Mouse (Mus musculus): ENCODE data around the gene Rapgef1.
A peak's percentile ranks its signal among the peaks of the same experiment; 100 is the strongest.

Gene Rapgef1

GRCm38 (mm10) chr2:29647162-29647561 is 27.6 kb downstream of the Rapgef1 start:
- no peak for DNase-seq

GRCm38 (mm10) chr2:29647808-29648207 is 28.3 kb downstream of the Rapgef1 start:
- DNase-seq: peak; percentile 30

- no peak for DNase-seq
Observed at GRCm38 (mm10) chr2:29648956-29649794, 29.7 kb downstream of the Rapgef1 start.

GRCm38 (mm10) chr2:29649795-29650457 is 30.4 kb downstream of the Rapgef1 start:
- DNase-seq: no peak

DNA sequence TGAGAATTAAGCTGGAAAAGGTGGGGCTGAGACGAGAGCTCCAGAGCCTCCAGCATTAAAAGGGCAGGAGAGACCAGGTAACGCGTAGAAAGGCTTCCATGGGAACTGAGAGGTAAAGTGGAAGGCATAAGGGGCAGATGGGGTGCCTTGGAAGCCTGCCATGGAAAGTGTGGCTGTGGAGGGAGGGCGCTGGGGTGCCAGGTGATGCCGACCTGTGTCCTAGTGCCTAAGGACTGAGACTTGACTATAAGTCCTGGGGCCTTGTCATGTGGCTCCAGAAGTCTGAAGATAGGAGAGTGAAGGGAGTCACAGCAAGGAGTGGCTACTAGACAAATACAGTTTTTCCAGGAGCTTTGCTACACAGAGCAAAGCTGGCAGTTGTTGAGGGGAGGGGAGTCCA is 32.4 kb downstream of the Rapgef1 start:
- DNase-seq: no peak

GRCm38 (mm10) chr2:29655433-29655832 is 35.9 kb downstream of the Rapgef1 start:
- DNase-seq: no peak

DNA sequence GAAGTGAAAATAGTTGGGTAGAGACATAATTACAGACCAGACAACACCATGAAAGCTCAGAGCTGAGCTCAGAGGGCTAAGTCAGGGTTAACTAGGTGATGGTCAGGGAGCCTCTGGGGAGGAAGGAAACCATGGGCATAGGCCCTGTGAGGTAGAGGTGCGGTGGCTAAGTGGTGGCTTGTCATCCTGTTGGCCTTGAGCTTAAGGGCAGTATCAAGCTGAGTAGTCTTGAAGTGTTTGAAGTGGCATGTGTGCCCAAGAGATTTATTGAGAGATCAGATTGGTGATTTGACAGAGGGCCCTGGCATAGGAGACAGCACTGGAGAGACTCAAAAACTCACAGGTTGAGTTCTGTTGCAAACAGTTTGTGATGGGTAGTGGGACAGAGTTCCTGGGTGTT is 36.6 kb downstream of the Rapgef1 start:
- DNase-seq: no peak

- no peak for DNase-seq
Observed at GRCm38 (mm10) chr2:29657089-29657488, 37.6 kb downstream of the Rapgef1 start.

- DNase-seq: no peak
Observed at GRCm38 (mm10) chr2:29661751-29662191, 42.3 kb downstream of the Rapgef1 start.

- no peak for DNase-seq
Observed at GRCm38 (mm10) chr2:29663260-29663877, 43.8 kb downstream of the Rapgef1 start.

DNA sequence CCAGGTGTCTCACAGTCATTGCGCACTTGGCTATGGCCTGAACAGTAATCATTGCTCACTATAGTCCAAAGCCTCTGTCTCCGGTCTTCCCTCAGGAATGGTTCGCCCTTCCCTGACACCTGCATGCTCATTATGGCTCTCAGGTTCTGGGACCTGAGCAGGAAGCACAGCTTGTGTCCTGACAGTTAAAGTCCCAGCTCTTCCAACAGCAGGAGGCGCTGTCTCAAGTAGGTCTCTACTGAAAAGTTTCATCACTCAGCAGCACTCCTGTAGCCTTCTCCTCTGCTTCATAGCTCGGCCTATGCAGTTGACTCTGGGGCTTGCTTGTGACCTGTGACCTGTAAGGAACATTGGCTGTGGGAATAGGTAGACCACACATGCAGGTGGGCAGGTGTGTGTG is 45.9 kb downstream of the Rapgef1 start:
- no peak for DNase-seq

- no peak for DNase-seq
Observed at GRCm38 (mm10) chr2:29666589-29666988, 47.1 kb downstream of the Rapgef1 start.

GRCm38 (mm10) chr2:29667109-29667508 is 47.6 kb downstream of the Rapgef1 start:
- DNase-seq: no peak

GRCm38 (mm10) chr2:29668011-29668691 is 48.6 kb downstream of the Rapgef1 start:
- no peak for DNase-seq

DNA sequence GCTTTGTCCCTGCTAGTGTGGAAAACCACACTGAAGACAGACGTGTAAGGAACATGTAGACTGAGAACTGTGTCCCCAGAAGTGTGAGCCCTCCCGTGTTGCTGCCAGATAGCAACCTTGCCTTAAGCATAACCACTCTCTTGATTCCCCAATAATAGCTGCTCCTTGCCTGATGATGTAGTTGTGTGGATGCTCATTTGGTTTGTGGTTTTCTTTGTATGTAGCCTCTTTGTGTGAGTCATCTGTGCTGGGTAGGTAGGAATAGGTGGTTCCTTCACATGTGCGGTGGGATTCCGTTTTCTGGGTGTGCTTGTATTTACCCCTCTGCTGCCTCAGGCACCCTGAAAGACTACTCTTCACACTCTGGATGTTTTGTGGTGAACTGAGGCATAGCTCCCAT is 49.4 kb downstream of the Rapgef1 start:
- no peak for DNase-seq

DNA sequence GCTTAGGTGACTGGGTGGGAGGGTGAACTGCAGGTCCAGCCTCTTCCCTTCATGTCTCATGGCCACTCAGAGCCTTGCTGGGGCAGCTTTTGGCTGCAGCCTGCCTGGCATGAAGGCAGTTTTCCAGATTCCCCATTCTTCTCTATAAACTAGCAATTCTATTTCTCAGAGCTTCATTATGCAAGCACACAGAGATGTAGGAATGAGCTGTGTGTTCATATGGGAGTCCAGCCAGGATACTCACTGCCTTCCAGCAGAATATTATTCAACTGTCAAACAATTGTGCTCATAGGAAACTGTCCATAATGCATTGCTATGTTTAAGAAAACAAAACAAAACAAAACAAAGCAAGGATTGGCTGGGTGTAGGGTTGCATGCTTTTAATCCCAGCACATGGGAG is 50.2 kb downstream of the Rapgef1 start:
- no peak for DNase-seq

DNA sequence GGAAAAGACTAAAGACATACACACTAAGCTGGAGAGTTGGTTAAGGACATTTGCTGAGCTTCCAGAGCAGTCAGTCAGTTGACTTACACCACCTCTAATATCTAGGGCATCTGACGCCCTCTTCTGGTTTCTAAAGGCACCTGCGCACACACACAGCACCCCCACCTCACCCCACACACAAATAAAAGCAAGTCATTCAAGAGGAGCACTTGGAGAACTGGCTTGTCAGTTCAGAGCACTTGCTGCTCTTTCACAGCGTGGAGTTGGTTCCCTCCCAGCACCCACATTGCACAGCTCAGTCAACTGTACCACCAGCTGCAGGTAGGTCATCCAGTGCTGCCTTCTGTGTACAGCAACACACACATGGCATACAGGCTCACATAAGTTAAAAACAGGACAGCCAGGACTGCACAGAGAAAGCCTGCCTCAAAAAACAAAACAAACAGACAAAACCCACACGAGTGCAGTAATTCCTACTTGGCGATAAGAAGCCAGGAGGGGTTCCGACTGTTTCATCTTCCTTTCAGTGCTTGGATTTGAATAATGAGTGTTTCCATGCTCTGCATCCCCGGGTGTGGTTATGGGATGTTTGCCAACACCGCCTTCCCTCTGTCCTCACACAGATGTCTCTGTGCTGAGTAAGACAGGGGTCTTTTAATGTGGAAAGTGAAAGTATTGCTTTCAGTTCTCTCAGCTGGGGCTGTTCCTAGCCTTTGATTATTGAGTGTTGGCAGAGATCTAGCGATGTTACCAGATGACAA is 50.9 kb downstream of the Rapgef1 start:
- peak; percentile 59 for DNase-seq

DNA sequence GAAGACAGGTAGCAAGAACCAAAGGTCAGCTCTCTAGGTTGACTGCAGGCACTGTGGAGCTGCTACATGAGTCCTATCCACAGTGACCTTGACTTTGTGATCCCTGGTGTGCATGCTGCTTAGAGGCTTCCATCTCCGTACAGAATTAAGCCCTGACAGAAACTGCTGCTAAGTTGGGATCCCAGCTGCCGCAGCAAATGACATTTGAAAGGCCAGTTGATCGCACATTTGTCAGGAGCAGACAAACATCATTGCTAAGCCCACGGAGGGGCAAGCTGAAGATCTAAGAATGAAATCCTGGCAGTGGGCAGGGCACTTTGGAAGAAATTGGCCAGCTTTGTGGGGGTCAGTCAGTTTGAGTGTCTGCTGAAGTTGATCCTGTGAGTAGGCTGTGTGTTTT is 51.9 kb downstream of the Rapgef1 start:
- DNase-seq: no peak

DNA sequence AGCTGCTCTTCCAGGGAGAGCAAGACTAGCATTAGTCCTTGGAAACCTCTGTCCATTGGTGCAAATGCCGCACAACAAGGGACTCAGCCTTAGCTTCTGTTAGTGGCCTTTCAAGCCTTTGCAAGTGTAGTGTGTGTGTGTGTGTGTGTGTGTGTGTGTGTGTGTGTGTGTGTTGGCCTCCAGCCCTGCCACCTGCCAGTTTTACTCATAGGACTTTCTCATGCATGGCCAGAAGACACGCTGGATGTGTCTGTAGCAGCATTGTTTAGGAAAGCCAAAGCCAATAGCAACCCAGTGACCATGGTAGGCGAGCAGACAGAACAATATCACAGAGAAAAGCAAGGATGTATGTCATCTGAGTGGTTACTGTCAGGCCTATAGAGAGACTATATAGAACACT is 52.3 kb downstream of the Rapgef1 start:
- no peak for DNase-seq

DNA sequence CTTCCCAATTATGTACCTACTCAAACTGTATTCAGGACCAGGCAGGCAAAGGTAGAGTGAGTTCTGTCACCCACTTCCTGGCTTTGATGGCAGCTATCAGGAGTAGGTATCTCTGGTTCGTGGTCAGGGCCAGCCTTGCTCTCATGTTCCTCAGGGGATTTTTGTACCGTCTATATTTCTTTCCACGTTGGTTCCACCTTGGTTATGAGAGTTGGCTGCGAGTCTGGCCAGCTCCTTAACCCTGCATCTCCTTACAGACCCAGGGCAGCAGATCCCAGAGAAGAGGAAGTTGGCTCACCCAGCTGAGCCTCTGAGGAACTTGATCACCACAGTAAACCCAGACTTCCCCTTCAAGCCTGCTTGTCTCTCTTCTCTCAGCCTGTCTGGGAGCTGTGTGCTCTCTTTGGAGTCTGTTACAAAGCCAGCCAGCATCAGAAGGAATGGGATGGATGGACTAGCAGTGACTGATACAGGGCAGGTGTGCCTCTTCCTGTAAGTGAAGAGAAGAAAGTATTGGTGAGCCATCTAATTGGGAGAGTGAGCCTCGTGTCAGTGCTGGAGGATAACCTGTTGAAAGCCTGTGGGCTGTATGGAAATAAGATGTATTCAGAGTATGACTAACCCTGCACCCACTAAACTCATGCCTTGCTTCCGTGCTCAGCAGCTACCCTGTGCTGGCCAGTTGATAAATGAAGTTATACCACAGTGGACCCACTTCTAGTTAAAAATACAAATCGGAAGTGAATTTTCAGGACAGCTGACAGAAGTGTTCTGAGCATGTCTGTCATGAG is 53.4 kb downstream of the Rapgef1 start:
- no peak for DNase-seq

DNA sequence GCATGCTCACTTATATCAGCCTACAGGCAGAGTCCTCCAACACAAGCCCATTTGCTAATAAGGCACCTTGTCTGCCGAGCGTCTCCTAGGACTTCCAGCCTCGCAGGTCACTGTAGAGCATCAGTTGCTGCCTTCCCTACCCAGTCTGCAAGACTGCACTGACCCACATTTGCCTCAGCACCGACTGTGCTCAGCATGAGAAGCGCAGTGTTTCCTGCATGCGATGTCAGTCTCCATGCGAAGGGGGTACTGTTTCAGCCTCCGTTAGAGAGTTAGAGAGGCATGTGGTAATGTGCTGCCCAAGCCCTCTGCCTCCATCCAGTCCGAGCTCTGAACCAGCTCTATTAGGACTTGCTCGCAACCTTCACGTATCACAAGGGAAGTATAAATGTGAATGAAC is 54.6 kb downstream of the Rapgef1 start:
- DNase-seq: no peak

DNA sequence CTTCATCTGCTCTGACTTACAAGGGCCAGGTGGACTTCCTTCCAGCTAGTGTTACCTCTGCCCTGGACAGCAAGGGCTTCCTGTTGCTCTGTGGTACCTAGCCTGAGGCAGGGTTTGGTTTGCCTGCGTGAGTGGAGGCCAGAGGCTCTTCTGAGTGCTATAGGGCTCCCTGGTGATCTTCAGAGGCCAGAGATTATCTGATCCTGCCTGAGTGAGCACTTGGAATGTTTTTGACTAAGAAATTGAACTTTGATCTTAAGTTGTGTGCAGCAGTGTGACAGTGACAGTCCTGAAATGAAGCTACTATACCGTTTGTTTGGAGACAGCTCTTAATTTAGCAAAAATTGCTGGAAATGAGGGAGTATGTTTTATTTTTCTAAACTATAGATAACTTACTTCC is 55.0 kb downstream of the Rapgef1 start:
- DNase-seq: no peak

Measured in right cerebral cortex, postnatal 14 days (tissue).